Mouse (Mus musculus): ENCODE data around the gene Cep63.

GRCm38 (mm10) chr9:102637115-102637514, 10.8 kb upstream of the Cep63 start:
- TF ChIP-seq CTCF (IDR thresholded peaks at IDR 0.05; ENCODE audit: low read depth, low read length) = no peak
- no peak for TF ChIP-seq TAL1 (conservative IDR thresholded peaks at IDR 0.05; ENCODE audit: low read depth, low read length)
- no peak for TF ChIP-seq GATA1 (IDR thresholded peaks at IDR 0.05; ENCODE audit: borderline replicate concordance, low read length)
- TF ChIP-seq POLR2AphosphoS5 (IDR thresholded peaks at IDR 0.05; ENCODE audit: insufficient replicate concordance, low read depth, low read length) = no peak
